ENCODE assay signal across 13 mouse cellular contexts in genomic region chr2:60221236-60221635, GRCm38 (mm10). TPM values are rescaled to one million over a fixed set of nuclear protein-coding genes. Genes with fewer than 3 reads are reported as not detected.
DNase-seq lines count a peak whose midpoint lies in the region; ATAC-seq lines count a peak whose summit lies in the region.
"Had no signal": no experiment of that assay in that cellular context is flagged by ENCODE, and none has a peak within 500 bp of the region (broad histone marks: within the 10 kb centered on the region; RNA-seq: fewer than 3 reads in every experiment).

No protein-coding gene starts in this region.

- no peaks in the 10 kb centered on the region for H3K4me1 ChIP-seq in midbrain, embryonic 11.5 days (ENCODE audit: control insufficient read depth, insufficient read depth, low read length)
- H3K4me1 ChIP-seq in midbrain, embryonic 14.5 days (ENCODE audit: control insufficient read depth, insufficient read depth, low read length), result no peaks in the 10 kb centered on the region; the same call in 1 of the 2 replicates
- no peaks in the 10 kb centered on the region for H3K4me1 ChIP-seq in limb, embryonic 10.5 days

- no peak overlapping the region for H3K4me3 ChIP-seq in midbrain, embryonic 11.5 days (ENCODE audit: low read depth, low read length)
- no peak overlapping the region for H3K4me3 ChIP-seq in midbrain, embryonic 14.5 days (replicated peaks; ENCODE audit: low read depth, low read length)
- no peak overlapping the region for H3K4me3 ChIP-seq in limb, embryonic 10.5 days
- H3K4me3 ChIP-seq: heart, embryonic 15.5 days; left cerebral cortex, adult 2 months; liver, embryonic 12.5 days had no signal

- H3K27me3 ChIP-seq in midbrain, embryonic 11.5 days (ENCODE audit: control insufficient read depth, insufficient read depth, low read length), result no peaks in the 10 kb centered on the region
- H3K27me3 ChIP-seq in midbrain, embryonic 14.5 days (ENCODE audit: control insufficient read depth, insufficient read depth, low read length), result no peaks in the 10 kb centered on the region
- no peaks in the 10 kb centered on the region for H3K27me3 ChIP-seq in limb, embryonic 10.5 days (ENCODE audit: low read depth, poor library complexity, severe bottlenecking)
- H3K27me3 ChIP-seq: heart, embryonic 15.5 days; liver, embryonic 12.5 days had no signal

- no peak overlapping the region for H3K4me2 ChIP-seq in midbrain, embryonic 11.5 days
- no peak overlapping the region for H3K4me2 ChIP-seq in midbrain, embryonic 14.5 days (ENCODE audit: low read length)
- H3K4me2 ChIP-seq: heart, embryonic 15.5 days; liver, embryonic 12.5 days had no signal

- no peak overlapping the region for H3K9ac ChIP-seq in midbrain, embryonic 11.5 days (ENCODE audit: low read length)
- no peak overlapping the region for H3K9ac ChIP-seq in midbrain, embryonic 14.5 days (replicated peaks; ENCODE audit: low read length)
- H3K9ac ChIP-seq: heart, embryonic 15.5 days; liver, embryonic 12.5 days had no signal

- intact Hi-C loops in gastrocnemius, postnatal 14 days (cut with DNase I; ENCODE audit: low total_unique reads), result no loop called here

- H3K9me3 ChIP-seq in midbrain, embryonic 11.5 days (ENCODE audit: control insufficient read depth, low read length), result no peaks in the 10 kb centered on the region
- no peaks in the 10 kb centered on the region for H3K9me3 ChIP-seq in midbrain, embryonic 14.5 days (ENCODE audit: control insufficient read depth, low read length)
- no peaks in the 10 kb centered on the region for H3K9me3 ChIP-seq in limb, embryonic 10.5 days (replicated peaks)
- H3K9me3 ChIP-seq: heart, embryonic 15.5 days; liver, embryonic 12.5 days had no signal

- WGBS in midbrain, embryonic 11.5 days, result 82% methylated on average over 6 of the region's 6 CpGs
- 57% methylated on average over 6 of the region's 6 CpGs for WGBS in midbrain, embryonic 14.5 days
- 70% methylated on average over 6 of the region's 6 CpGs for WGBS in limb, embryonic 10.5 days

- no peak overlapping the region for H3K27ac ChIP-seq in midbrain, embryonic 11.5 days (ENCODE audit: low read depth, low read length)
- no peak overlapping the region for H3K27ac ChIP-seq in midbrain, embryonic 14.5 days (replicated peaks; ENCODE audit: low read depth, low read length)
- H3K27ac ChIP-seq in limb, embryonic 10.5 days, result no peak overlapping the region
- H3K27ac ChIP-seq: heart, embryonic 15.5 days; left cerebral cortex, adult 2 months; liver, embryonic 12.5 days had no signal

- no peak for ATAC-seq in midbrain, embryonic 11.5 days (ENCODE audit: low FRiP score)
- no peak for ATAC-seq in midbrain, embryonic 14.5 days (ENCODE audit: low FRiP score, low TSS enrichment)
- ATAC-seq: inflammation-experienced regulatory T-cells, adult 6 months; liver, embryonic 12.5 days had no signal

- H3K36me3 ChIP-seq in midbrain, embryonic 11.5 days (ENCODE audit: control insufficient read depth, insufficient read depth, low read length), result no peaks in the 10 kb centered on the region
- H3K36me3 ChIP-seq in midbrain, embryonic 14.5 days (ENCODE audit: control insufficient read depth, insufficient read depth, low read length), result no peaks in the 10 kb centered on the region
- peaks cover 50% of the 10 kb centered on the region for H3K36me3 ChIP-seq in limb, embryonic 10.5 days
- H3K36me3 ChIP-seq: heart, embryonic 15.5 days had no signal

- peak; percentile 7 for DNase-seq in gastrocnemius, postnatal 14 days
- DNase-seq in gastrocnemius, postnatal 10 days, result no peak
- peak; percentile 37 for DNase-seq in midbrain, embryonic 11.5 days (ENCODE audit: low spot score, missing footprints)
- no peak for DNase-seq in midbrain, embryonic 14.5 days
- peak; percentile 29 to 49 for DNase-seq in cerebellum, postnatal 36 days
- DNase-seq in limb, embryonic 10.5 days (ENCODE audit: low spot score), result no peak
- no peak for DNase-seq in adipocyte (ENCODE audit: low spot score)
- DNase-seq: right cerebral cortex, postnatal 14 days; thymus, postnatal 14 days had no signal

RNA-seq across cellular contexts. Expression of gene March7, which starts 11.5 kb away (rescaled TPM):
- 10 to 100 TPM; 26.9 to 27.9 TPM for total RNA-seq in gastrocnemius, postnatal 14 days (2021)
- 10 to 100 TPM; 32.1 to 40.5 TPM for total RNA-seq in gastrocnemius, postnatal 10 days (2021)
- polyA plus RNA-seq in midbrain, embryonic 11.5 days (2014; fragmentation: Nextera tagmentation; extraction: Ambion mirVana), result 76.2 and 82.8 TPM in 2 replicates
- 77.8 and 110 TPM in 2 replicates for polyA plus RNA-seq in midbrain, embryonic 14.5 days (2014; fragmentation: Nextera tagmentation; extraction: Ambion mirVana)
- polyA plus RNA-seq in limb, embryonic 10.5 days (2016; fragmentation: Nextera tagmentation; extraction: Ambion mirVana), result 62.5 and 81.9 TPM in 2 replicates

RNA-seq across cellular contexts. Expression of gene Baz2b, which starts 11.6 kb away (rescaled TPM):
- 10 to 100 TPM; 31.2 to 34.9 TPM for total RNA-seq in gastrocnemius, postnatal 14 days (2021)
- total RNA-seq in gastrocnemius, postnatal 10 days (2021), result 10 to 100 TPM; 35.1 to 51.4 TPM
- 74.7 and 81.8 TPM in 2 replicates for polyA plus RNA-seq in midbrain, embryonic 11.5 days (2014; fragmentation: Nextera tagmentation; extraction: Ambion mirVana)
- polyA plus RNA-seq in midbrain, embryonic 14.5 days (2014; fragmentation: Nextera tagmentation; extraction: Ambion mirVana), result 85.5 and 86.9 TPM in 2 replicates
- polyA plus RNA-seq in limb, embryonic 10.5 days (2016; fragmentation: Nextera tagmentation; extraction: Ambion mirVana), result 45.0 and 58.8 TPM in 2 replicates

Comparison
In these comparisons a context has a peak if more than half of its experiments do, and no peak if none do; other contexts are left out.
1. DNase-seq: peak in gastrocnemius, postnatal 14 days (single experiment), midbrain, embryonic 11.5 days (single experiment) and cerebellum, postnatal 36 days (2 of 2); none in gastrocnemius, postnatal 10 days (single experiment), midbrain, embryonic 14.5 days (single experiment), limb, embryonic 10.5 days (single experiment) and adipocyte (single experiment).